Mouse (Mus musculus) c-Kit-positive CD71-negative TER-119-negative erythroid progenitor cells, embryonic 14.5 days (primary cell): ENCODE measurements at regions not wholly inside any gene's neighbourhood (a gene's known extent, or its start where the extent isn't known, plus 50 kb on each side); places are given as distances from the start of the nearest gene placed in this dataset.

ENCODE experiments used
- DNase-seq: peaks from one replicate; pipeline ENCODE4 v3.0.0-alpha.2; 2013; ENCODE audit warnings: low read depth

- no peak for DNase-seq
Observed at GRCm38 (mm10) chr4:89446765-89447487, 136.1 kb upstream of the Cdkn2b start.

DNA sequence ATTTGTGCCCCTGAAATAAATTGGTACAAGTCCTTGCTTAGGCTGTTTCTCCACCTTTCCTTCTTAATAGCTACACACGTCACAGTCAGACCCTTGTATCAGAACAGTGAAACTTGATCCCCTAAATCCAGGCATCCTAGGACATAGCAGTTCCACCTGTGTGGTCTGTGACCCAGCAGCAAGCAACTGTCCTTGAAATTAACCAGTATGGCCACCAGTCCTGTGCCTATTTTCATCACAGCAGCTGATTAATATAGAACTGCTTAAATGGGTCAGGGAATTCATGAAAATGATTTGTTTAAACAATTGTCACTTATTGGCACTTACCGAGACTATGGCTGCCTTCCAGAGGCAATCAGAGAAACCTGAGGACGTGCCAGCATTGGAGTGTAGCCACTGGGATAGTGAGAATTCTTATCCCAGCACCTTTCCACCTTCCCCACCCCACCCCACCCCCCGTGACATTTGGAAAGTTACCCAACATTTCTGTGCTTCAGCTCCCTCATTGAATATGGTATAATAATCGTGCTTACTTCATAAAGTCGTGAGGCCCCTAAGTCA, 135.4 kb upstream of the Cdkn2b start:
- DNase-seq, result no peak

GRCm38 (mm10) chr4:89445214-89446155, 134.6 kb upstream of the Cdkn2b start:
- no peak for DNase-seq

- no peak for DNase-seq
Observed at GRCm38 (mm10) chr4:89442526-89442925, 131.7 kb upstream of the Cdkn2b start.

DNA sequence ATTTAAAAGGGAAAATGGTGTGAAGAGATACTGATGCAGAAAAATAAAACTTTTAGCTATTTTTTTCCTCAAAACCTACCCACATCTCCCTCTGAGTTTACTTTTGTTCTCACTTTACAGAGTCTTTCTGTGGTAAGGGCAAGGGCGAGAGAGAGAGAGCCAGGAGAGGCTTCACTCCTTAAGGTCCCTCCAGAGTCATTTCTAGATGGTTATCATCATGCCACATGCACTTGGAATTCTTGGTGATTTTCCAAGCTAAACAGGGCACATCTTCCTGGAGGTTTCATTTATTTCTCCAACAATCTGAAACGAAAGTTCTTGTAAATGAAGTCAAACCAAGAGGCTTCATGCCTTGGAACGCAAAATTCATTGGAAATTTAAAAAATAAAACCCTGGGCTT, 130.0 kb upstream of the Cdkn2b start:
- DNase-seq, result no peak

DNA sequence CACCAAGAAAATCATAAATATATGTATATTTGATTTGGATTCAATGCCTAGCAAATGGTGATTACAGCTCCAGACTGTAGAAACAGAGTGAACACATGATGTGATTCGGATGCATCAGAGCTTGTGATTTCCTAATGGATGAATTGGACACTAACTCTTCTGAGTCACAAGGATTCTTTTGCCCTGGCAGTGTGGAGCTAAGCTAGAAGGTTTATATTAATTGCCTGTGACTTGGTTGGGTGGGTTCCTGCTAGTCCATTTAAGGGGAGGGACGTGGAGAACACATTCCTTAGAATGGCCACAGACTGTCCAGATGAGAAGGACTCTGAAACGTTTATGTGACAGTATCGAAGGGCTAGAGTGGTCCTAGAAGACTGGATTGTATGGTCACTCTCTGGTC, 129.5 kb upstream of the Cdkn2b start:
- DNase-seq, result no peak

- no peak for DNase-seq
Observed at GRCm38 (mm10) chr4:89438665-89439064, 127.8 kb upstream of the Cdkn2b start.

DNA sequence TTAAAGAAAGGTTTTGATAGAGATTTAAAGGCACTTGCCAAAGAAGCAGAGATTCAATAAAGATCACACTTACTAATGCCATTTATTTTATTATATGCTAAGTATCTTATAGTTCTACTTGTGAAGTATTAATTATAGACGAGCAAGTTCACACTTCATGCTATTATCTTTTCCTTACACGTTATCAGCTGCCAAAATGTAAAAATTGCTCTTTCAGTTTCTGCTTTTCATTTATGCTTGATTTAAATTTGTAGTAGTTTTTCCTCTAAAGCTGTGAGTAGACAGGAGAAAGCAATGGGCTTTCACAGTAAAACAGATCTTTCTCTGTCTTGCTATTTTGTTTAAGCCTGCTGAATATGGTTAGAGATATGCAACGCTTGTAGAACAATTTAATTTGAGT, 125.9 kb upstream of the Cdkn2b start:
- DNase-seq, result no peak

DNA sequence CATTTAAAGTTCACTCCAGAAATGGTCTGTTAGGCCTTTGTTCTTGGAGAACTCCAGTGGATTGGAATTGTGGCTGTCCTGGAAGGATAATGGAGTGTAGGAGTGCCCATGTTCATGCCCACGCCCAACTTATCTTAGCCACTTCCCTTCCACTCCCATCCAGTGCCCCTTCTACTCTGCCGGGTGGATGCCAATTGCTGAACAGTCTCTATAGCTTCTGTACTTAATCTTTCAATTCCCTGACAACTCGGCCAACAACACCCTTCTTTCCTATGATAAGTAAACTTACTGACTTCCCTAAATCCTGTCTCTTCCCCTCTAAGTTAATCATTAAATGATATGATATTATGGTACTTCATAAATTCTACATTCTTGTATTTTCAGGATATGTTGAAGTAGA, 123.3 kb upstream of the Cdkn2b start:
- DNase-seq, result no peak

GRCm38 (mm10) chr4:89433528-89433927, 122.7 kb upstream of the Cdkn2b start:
- DNase-seq, result no peak

- no peak for DNase-seq
Observed at GRCm38 (mm10) chr4:89431520-89431919, 120.7 kb upstream of the Cdkn2b start.

GRCm38 (mm10) chr4:89428465-89428864, 117.6 kb upstream of the Cdkn2b start:
- no peak for DNase-seq

- no peak for DNase-seq
Observed at GRCm38 (mm10) chr4:89427345-89428293, 116.8 kb upstream of the Cdkn2b start.

DNA sequence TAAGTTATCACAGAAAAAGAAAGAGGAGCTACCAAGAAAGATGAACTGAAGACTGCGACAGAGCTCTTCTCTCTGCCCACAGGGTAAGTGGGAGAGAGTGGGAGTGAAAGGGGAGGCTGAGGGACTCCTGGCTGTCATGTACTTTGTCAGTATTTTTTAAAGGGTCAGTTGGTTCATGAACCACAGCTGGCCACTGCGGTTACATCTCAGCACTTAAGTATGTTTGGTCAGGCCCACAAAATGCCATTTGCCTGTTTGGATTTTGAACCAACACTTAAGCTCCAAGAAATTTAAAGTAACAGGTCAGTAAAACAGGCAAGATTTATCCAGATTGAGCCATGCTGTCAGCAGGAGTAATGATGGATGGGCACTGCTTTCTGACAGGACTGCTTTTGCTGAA, 115.1 kb upstream of the Cdkn2b start:
- DNase-seq, result no peak

GRCm38 (mm10) chr4:89421694-89422354, 111.0 kb upstream of the Cdkn2b start:
- DNase-seq, result no peak

DNA sequence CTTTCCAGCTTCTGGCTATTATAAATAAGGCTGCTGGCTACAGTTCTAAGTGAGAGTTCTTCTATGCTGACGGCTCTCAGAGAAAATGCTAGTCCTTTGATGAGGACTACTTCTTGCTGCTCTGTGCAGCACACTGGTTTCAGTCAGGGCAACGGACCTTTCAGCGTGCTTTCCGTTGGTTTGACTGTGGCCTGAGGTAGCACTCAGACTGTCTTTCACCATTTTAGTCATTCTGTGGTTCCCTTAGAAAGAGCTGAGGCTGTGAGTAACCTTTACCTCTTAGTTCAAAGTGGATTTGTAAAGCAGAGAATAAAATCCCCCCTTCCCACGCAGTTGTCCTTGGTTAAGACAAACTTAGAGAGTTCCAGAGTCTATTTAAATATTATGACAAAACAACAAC, 110.0 kb upstream of the Cdkn2b start:
- DNase-seq, result no peak

DNA sequence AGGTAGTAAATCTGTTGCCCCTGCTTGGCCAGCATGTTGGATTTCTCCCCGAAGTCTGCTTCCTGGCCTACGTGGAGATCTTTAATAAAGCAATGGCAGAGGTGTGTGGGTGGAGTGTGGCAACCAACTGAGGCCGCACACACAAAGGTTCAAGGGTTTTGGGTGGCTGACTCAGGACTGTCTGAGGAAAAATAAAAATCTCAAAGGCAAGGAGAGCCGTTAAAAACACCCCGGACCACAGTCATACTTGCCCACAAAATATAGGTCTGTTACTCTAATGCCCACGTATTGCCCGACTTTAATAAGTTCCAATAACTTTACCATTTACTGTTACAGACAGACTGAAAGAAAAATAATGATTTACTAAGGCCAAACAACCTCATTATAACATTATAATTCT, 108.7 kb upstream of the Cdkn2b start:
- DNase-seq, result no peak

DNA sequence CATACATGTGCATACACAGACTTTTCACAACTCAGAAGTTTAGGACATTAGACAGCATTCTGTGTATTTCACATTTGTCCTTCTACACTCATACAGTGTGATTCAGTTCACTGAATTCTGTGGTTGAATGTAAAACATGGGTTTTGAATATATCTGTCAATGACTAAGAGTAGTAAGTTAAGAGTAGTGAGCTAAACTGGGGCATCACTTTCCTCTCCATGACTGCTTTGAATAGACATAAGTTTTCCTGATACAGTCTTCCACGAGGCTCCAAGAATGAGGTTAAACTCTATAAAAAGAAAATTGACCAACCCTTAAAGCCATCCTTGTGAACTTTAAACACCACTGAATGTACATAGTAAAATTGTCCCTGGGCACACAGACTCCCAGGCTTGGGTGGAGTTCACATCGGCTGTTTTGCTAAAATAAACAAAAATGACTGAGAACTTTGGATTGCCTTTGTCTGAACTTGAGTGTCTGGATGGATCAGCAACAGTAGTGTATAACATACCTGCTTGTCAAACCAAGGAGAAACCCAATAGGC, 94.9 kb upstream of the Cdkn2b start:
- no peak for DNase-seq

DNA sequence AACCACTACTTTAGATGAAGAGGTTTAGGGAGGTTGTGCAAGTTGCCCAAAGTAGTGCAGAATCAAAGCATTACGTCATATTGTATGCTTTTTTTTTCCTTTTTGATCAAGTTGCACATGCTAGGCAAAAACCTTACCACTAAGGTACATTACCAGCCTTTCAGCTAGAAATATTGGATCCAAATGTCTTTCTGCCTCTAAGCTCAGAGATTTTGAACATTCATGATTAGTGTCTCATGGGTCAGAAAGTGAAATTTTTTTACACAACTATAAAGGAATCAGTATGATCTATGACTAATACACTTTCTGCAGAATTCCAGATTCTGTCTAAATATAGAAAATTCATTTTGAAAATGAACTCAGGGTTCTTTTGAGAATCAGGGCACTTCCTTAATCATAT, 92.3 kb upstream of the Cdkn2b start:
- DNase-seq, result no peak

DNA sequence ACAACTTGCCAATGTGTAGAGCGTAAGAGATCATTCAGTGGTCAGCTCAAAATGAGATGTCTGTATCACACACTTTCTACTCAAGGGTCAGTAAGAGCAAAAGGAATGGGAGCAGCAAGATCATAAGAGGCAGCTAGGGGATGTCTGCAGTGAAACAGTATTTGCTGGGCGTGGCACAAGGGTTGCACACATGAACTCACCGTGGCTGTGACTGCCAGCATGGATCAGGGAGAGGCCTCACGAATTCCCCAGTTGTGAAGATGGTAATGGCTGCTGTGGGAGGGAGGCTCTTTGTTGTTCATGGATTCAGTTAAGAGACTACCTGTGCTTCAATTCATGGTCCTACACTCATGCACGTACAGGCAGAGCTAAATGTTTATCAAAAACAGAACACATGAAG, 91.5 kb upstream of the Cdkn2b start:
- DNase-seq, result no peak

DNA sequence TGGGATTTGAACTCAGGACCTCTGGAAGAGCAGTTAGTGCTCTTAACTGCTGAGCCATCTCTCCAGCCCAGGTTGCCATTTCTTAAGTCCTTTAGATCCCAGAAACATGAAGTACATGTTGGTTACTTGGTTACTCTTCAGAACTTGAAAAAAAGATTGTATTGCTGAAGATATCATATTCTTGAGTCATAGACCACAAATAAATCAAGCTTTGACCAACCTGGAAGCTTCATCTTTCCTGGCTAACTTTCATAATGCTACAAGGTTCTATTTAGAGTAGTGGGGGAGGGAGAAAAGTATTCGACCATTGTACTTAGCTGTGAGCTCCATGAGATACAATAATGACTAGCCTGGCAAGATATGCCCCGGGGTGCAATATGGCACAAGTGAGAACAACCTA, 90.9 kb upstream of the Cdkn2b start:
- no peak for DNase-seq
